Mouse (Mus musculus): ENCODE measurements around the gene Ankrd65. TPM values are rescaled to one million over a fixed set of nuclear protein-coding genes. Genes with fewer than 3 reads are reported as not detected.

Gene Ankrd65
- polyA plus RNA-seq, 1 experiment: not detected

GRCm38 (mm10) chr4:155840076-155841002 is 50.1 kb downstream of the Ankrd65 start:
- WGBS: 21% methylated on average over 8 of the region's 8 CpGs
- H3K27ac ChIP-seq (ENCODE audit: control insufficient read depth, insufficient read depth, low read depth, low read length, poor library complexity): peak overlapping the region; percentile 3; the same call in 1 of the 2 replicates
- H3K4me1 ChIP-seq (ENCODE audit: control insufficient read depth, insufficient read depth, low read length): peaks cover 1% of the 10 kb centered on the region; the same call in 1 of the 2 replicates
- peak overlapping the region; percentile 57 for H3K4me3 ChIP-seq (replicated peaks; ENCODE audit: control insufficient read depth, low read depth, low read length)
- TF ChIP-seq POLR2A (IDR thresholded peaks at IDR 0.05; ENCODE audit: borderline replicate concordance, control insufficient read depth, low read depth, low read length) (no peak), CTCF (IDR thresholded peaks at IDR 0.05; ENCODE audit: control insufficient read depth, insufficient read depth, low read length) (no peak)

- H3K4me1 ChIP-seq (ENCODE audit: control insufficient read depth, insufficient read depth, low read length): peaks cover 1% of the 10 kb centered on the region; the same call in 1 of the 2 replicates
- H3K27ac ChIP-seq (ENCODE audit: control insufficient read depth, insufficient read depth, low read depth, low read length, poor library complexity): peak overlapping the region; percentile 3; the same call in 1 of the 2 replicates
- under 1% methylated on average over 32 of the region's 32 CpGs for WGBS
- H3K4me3 ChIP-seq (replicated peaks; ENCODE audit: control insufficient read depth, low read depth, low read length): peak overlapping the region; percentile 57
- TF ChIP-seq POLR2A (IDR thresholded peaks at IDR 0.05; ENCODE audit: borderline replicate concordance, control insufficient read depth, low read depth, low read length) (peak; percentile 41; the same call in 1 of the 2 replicates), CTCF (IDR thresholded peaks at IDR 0.05; ENCODE audit: control insufficient read depth, insufficient read depth, low read length) (peak; percentile 45; the same call in 1 of the 2 replicates)
Observed at GRCm38 (mm10) chr4:155841003-155841454, 50.8 kb downstream of the Ankrd65 start.

- H3K27ac ChIP-seq (ENCODE audit: control insufficient read depth, insufficient read depth, low read depth, low read length, poor library complexity): no peak overlapping the region
- H3K4me3 ChIP-seq (replicated peaks; ENCODE audit: control insufficient read depth, low read depth, low read length): no peak overlapping the region
- TF ChIP-seq POLR2A (IDR thresholded peaks at IDR 0.05; ENCODE audit: borderline replicate concordance, control insufficient read depth, low read depth, low read length): no peak
- H3K4me1 ChIP-seq (ENCODE audit: control insufficient read depth, insufficient read depth, low read length): peaks cover 1% of the 10 kb centered on the region; the same call in 1 of the 2 replicates
- WGBS: 60% methylated on average over 38 of the region's 38 CpGs
Observed at GRCm38 (mm10) chr4:155841651-155842270, 51.5 kb downstream of the Ankrd65 start.

- H3K4me1 ChIP-seq (ENCODE audit: control insufficient read depth, insufficient read depth, low read length): no peaks in the 10 kb centered on the region; the same call in 1 of the 2 replicates
- H3K4me3 ChIP-seq (replicated peaks; ENCODE audit: control insufficient read depth, low read depth, low read length): no peak overlapping the region
- H3K27ac ChIP-seq (ENCODE audit: control insufficient read depth, insufficient read depth, low read depth, low read length, poor library complexity): no peak overlapping the region
- 87% methylated on average over 5 of the region's 5 CpGs for WGBS
- TF ChIP-seq POLR2A (IDR thresholded peaks at IDR 0.05; ENCODE audit: borderline replicate concordance, control insufficient read depth, low read depth, low read length): no peak
Observed at GRCm38 (mm10) chr4:155843231-155843630, 53.0 kb downstream of the Ankrd65 start.

GRCm38 (mm10) chr4:155846871-155847578 is 56.8 kb downstream of the Ankrd65 start, which contains the start of gene Dvl1:
Gene Dvl1, plus strand, starts transcription at chr4:155847402.
- peaks cover 3% of the 10 kb centered on the region for H3K4me1 ChIP-seq (ENCODE audit: control insufficient read depth, insufficient read depth, low read length)
- 4% methylated on average over 62 of the region's 65 CpGs for WGBS
- peak; percentile 38; the same call in 1 of the 2 replicates for TF ChIP-seq CTCF (IDR thresholded peaks at IDR 0.05; ENCODE audit: control insufficient read depth, insufficient read depth, low read length)
- TF ChIP-seq POLR2A (IDR thresholded peaks at IDR 0.05; ENCODE audit: borderline replicate concordance, control insufficient read depth, low read depth, low read length): peak; percentile 30; the same call in 1 of the 2 replicates
- H3K4me3 ChIP-seq (replicated peaks; ENCODE audit: control insufficient read depth, low read depth, low read length): peak within 1 kb of the TSS; percentile 98
- peak within 1 kb of the TSS; percentile 69 for H3K27ac ChIP-seq (ENCODE audit: control insufficient read depth, insufficient read depth, low read depth, low read length, poor library complexity)

GRCm38 (mm10) chr4:155847591-155848352 is 57.5 kb downstream of the Ankrd65 start:
- peak overlapping the region; percentile 69; the same call in 1 of the 2 replicates for H3K27ac ChIP-seq (ENCODE audit: control insufficient read depth, insufficient read depth, low read depth, low read length, poor library complexity)
- peak overlapping the region; percentile 98 for H3K4me3 ChIP-seq (replicated peaks; ENCODE audit: control insufficient read depth, low read depth, low read length)
- 6% methylated on average over 69 of the region's 69 CpGs for WGBS
- H3K4me1 ChIP-seq (ENCODE audit: control insufficient read depth, insufficient read depth, low read length): peaks cover 3% of the 10 kb centered on the region
- TF ChIP-seq CTCF (IDR thresholded peaks at IDR 0.05; ENCODE audit: control insufficient read depth, insufficient read depth, low read length) (0 out of 2 replicates have a peak, but pooled peaks have one; percentile 2), POLR2A (IDR thresholded peaks at IDR 0.05; ENCODE audit: borderline replicate concordance, control insufficient read depth, low read depth, low read length) (peak; percentile 28; the same call in 1 of the 2 replicates)

GRCm38 (mm10) chr4:155848434-155849095 is 58.3 kb downstream of the Ankrd65 start:
- Histone ChIP-seq H3K4me1 (ENCODE audit: control insufficient read depth, insufficient read depth, low read length) (peaks cover 3% of the 10 kb centered on the region), H3K27ac (ENCODE audit: control insufficient read depth, insufficient read depth, low read depth, low read length, poor library complexity) (no peak overlapping the region), H3K4me3 (replicated peaks; ENCODE audit: control insufficient read depth, low read depth, low read length) (peak overlapping the region; percentile 33)
- WGBS: 67% methylated on average over 7 of the region's 7 CpGs
- no peak for TF ChIP-seq CTCF (IDR thresholded peaks at IDR 0.05; ENCODE audit: control insufficient read depth, insufficient read depth, low read length)
- no peak for TF ChIP-seq POLR2A (IDR thresholded peaks at IDR 0.05; ENCODE audit: borderline replicate concordance, control insufficient read depth, low read depth, low read length)

Other genes with a start within 250 kb of the Ankrd65 start
- 28.2 and 52.6 TPM in 2 replicates for gene Nadk, start 228.1 kb upstream of the Ankrd65 start, polyA plus RNA-seq (2011; ENCODE audit: insufficient read depth, insufficient read length, low replicate concordance, missing spikeins)
- gene Slc35e2, start 189.0 kb upstream of the Ankrd65 start, polyA plus RNA-seq (2011; ENCODE audit: insufficient read depth, insufficient read length, low replicate concordance, missing spikeins): 7.4 and 8.4 TPM in 2 replicates
- gene Cdk11b, start 165.6 kb upstream of the Ankrd65 start, polyA plus RNA-seq (2011; ENCODE audit: insufficient read depth, insufficient read length, low replicate concordance, missing spikeins): 132 and 202 TPM in 2 replicates
- not detected in 2 replicates for gene Gm10563, start 145.0 kb upstream of the Ankrd65 start, polyA plus RNA-seq (2011; ENCODE audit: insufficient read depth, insufficient read length, low replicate concordance, missing spikeins)
- 5.6 and 6.9 TPM in 2 replicates for gene Mmp23, start 137.1 kb upstream of the Ankrd65 start, polyA plus RNA-seq (2011; ENCODE audit: insufficient read depth, insufficient read length, low replicate concordance, missing spikeins)
- gene Mib2, start 121.2 kb upstream of the Ankrd65 start, polyA plus RNA-seq (2011; ENCODE audit: insufficient read depth, insufficient read length, low replicate concordance, missing spikeins): 15.0 and 29.1 TPM in 2 replicates
- gene Fndc10, start 96.1 kb upstream of the Ankrd65 start, polyA plus RNA-seq (2011; ENCODE audit: insufficient read depth, insufficient read length, low replicate concordance, missing spikeins): 0.90 and 3.0 TPM in 2 replicates
- gene Ssu72, start 85.6 kb upstream of the Ankrd65 start, polyA plus RNA-seq (2011; ENCODE audit: insufficient read depth, insufficient read length, low replicate concordance, missing spikeins): 28.5 and 53.2 TPM in 2 replicates
- gene Tmem240, start 55.6 kb upstream of the Ankrd65 start, polyA plus RNA-seq (2011; ENCODE audit: insufficient read depth, insufficient read length, low replicate concordance, missing spikeins): 0.47 and 3.0 TPM in 2 replicates
- 31.8 and 32.9 TPM in 2 replicates for gene Atad3a, start 29.3 kb upstream of the Ankrd65 start, polyA plus RNA-seq (2011; ENCODE audit: insufficient read depth, insufficient read length, low replicate concordance, missing spikeins)
- gene Vwa1, start 15.7 kb upstream of the Ankrd65 start, polyA plus RNA-seq (2011; ENCODE audit: insufficient read depth, insufficient read length, low replicate concordance, missing spikeins): 0.97 TPM in 1 of 2 replicates, not detected in the other
- gene Tmem88b, start 4.6 kb upstream of the Ankrd65 start, polyA plus RNA-seq (2011; ENCODE audit: insufficient read depth, insufficient read length, low replicate concordance, missing spikeins): 0.93 and 1.1 TPM in 2 replicates
- 146 and 244 TPM in 2 replicates for gene Mrpl20, start 12.4 kb downstream of the Ankrd65 start, polyA plus RNA-seq (2011; ENCODE audit: insufficient read depth, insufficient read length, low replicate concordance, missing spikeins)
- gene Ccnl2, start 22.1 kb downstream of the Ankrd65 start, polyA plus RNA-seq (2011; ENCODE audit: insufficient read depth, insufficient read length, low replicate concordance, missing spikeins): 92.0 and 149 TPM in 2 replicates
- 53.9 and 114 TPM in 2 replicates for gene Aurkaip1, start 40.8 kb downstream of the Ankrd65 start, polyA plus RNA-seq (2011; ENCODE audit: insufficient read depth, insufficient read length, low replicate concordance, missing spikeins)
- 8.1 and 12.4 TPM in 2 replicates for gene Mxra8, start 49.2 kb downstream of the Ankrd65 start, polyA plus RNA-seq (2011; ENCODE audit: insufficient read depth, insufficient read length, low replicate concordance, missing spikeins)
- 21.0 and 50.2 TPM in 2 replicates for gene Dvl1, start 57.0 kb downstream of the Ankrd65 start, polyA plus RNA-seq (2011; ENCODE audit: insufficient read depth, insufficient read length, low replicate concordance, missing spikeins)
- 0.42 TPM in 1 of 2 replicates, not detected in the other for gene Tas1r3, start 72.9 kb downstream of the Ankrd65 start, polyA plus RNA-seq (2011; ENCODE audit: insufficient read depth, insufficient read length, low replicate concordance, missing spikeins)
- 2.8 and 5.9 TPM in 2 replicates for gene Cptp, start 79.0 kb downstream of the Ankrd65 start, polyA plus RNA-seq (2011; ENCODE audit: insufficient read depth, insufficient read length, low replicate concordance, missing spikeins)
- 22.2 and 49.5 TPM in 2 replicates for gene Ints11, start 79.1 kb downstream of the Ankrd65 start, polyA plus RNA-seq (2011; ENCODE audit: insufficient read depth, insufficient read length, low replicate concordance, missing spikeins)
- gene Pusl1, start 101.3 kb downstream of the Ankrd65 start, polyA plus RNA-seq (2011; ENCODE audit: insufficient read depth, insufficient read length, low replicate concordance, missing spikeins): 5.2 and 18.4 TPM in 2 replicates
- gene Acap3, start 101.4 kb downstream of the Ankrd65 start, polyA plus RNA-seq (2011; ENCODE audit: insufficient read depth, insufficient read length, low replicate concordance, missing spikeins): 15.1 and 30.6 TPM in 2 replicates
- 63.5 and 71.8 TPM in 2 replicates for gene Ube2j2, start 153.4 kb downstream of the Ankrd65 start, polyA plus RNA-seq (2011; ENCODE audit: insufficient read depth, insufficient read length, low replicate concordance, missing spikeins)
- gene C1qtnf12, start 171.9 kb downstream of the Ankrd65 start, polyA plus RNA-seq (2011; ENCODE audit: insufficient read depth, insufficient read length, low replicate concordance, missing spikeins): 53.0 and 132 TPM in 2 replicates
- gene B3galt6, start 202.2 kb downstream of the Ankrd65 start, polyA plus RNA-seq (2011; ENCODE audit: insufficient read depth, insufficient read length, low replicate concordance, missing spikeins): 1.8 and 2.0 TPM in 2 replicates
- gene Sdf4, start 202.4 kb downstream of the Ankrd65 start, polyA plus RNA-seq (2011; ENCODE audit: insufficient read depth, insufficient read length, low replicate concordance, missing spikeins): 60.1 and 111 TPM in 2 replicates
- 6.4 and 12.4 TPM in 2 replicates for gene Tnfrsf4, start 223.4 kb downstream of the Ankrd65 start, polyA plus RNA-seq (2011; ENCODE audit: insufficient read depth, insufficient read length, low replicate concordance, missing spikeins)
- gene Tnfrsf18, start 235.7 kb downstream of the Ankrd65 start, polyA plus RNA-seq (2011; ENCODE audit: insufficient read depth, insufficient read length, low replicate concordance, missing spikeins): 7.9 and 8.0 TPM in 2 replicates

Data from bone marrow, adult 2 months (tissue).